Mouse (Mus musculus): ENCODE measurements around the gene Mrpl28. TPM values are rescaled to one million over a fixed set of nuclear protein-coding genes. Genes with fewer than 3 reads are reported as not detected.

Mrpl28 gene
- polyA plus RNA-seq, 1 experiment from 2014 or later = 177 TPM

GRCm38 (mm10) chr17:26122431-26123140, 714 bp upstream of the Mrpl28 start:
- 0 out of 2 replicates have a peak overlapping the region, but pooled peaks have one; percentile 77 for H3K4me3 ChIP-seq (ENCODE audit: low read depth, low read length)
- no peaks in the 10 kb centered on the region; the same call in 1 of the 2 replicates for H3K27me3 ChIP-seq (replicated peaks; ENCODE audit: control insufficient read depth, insufficient read depth, low read length)
- H3K27ac ChIP-seq (replicated peaks; ENCODE audit: low read depth, low read length) = no peak overlapping the region
- WGBS = 45% methylated on average over 5 of the region's 5 CpGs
- H3K9ac ChIP-seq (ENCODE audit: low read depth, low read length) = no peak overlapping the region
- no peak overlapping the region for H3K4me2 ChIP-seq (ENCODE audit: low read depth, low read length)
- no peak for DNase-seq (ENCODE audit: low spot score)
- H3K4me1 ChIP-seq (ENCODE audit: control insufficient read depth, insufficient read depth, low read length) = peaks cover 8% of the 10 kb centered on the region
- H3K36me3 ChIP-seq (ENCODE audit: control insufficient read depth, insufficient read depth, low read length) = peaks cover 21% of the 10 kb centered on the region
- no peak for ATAC-seq (ENCODE audit: low read depth)
- H3K9me3 ChIP-seq (ENCODE audit: control insufficient read depth, low read length) = no peaks in the 10 kb centered on the region

GRCm38 (mm10) chr17:26124560-26124959, 1.3 kb downstream of the Mrpl28 start:
- Histone ChIP-seq H3K4me3 (ENCODE audit: low read depth, low read length) (peak overlapping the region; percentile 77), H3K36me3 (ENCODE audit: control insufficient read depth, insufficient read depth, low read length) (peaks cover 41% of the 10 kb centered on the region), H3K9me3 (ENCODE audit: control insufficient read depth, low read length) (no peaks in the 10 kb centered on the region), H3K27me3 (replicated peaks; ENCODE audit: control insufficient read depth, insufficient read depth, low read length) (no peaks in the 10 kb centered on the region), H3K4me1 (ENCODE audit: control insufficient read depth, insufficient read depth, low read length) (peaks cover 8% of the 10 kb centered on the region), H3K4me2 (ENCODE audit: low read depth, low read length) (peak overlapping the region; percentile 92), H3K9ac (ENCODE audit: low read depth, low read length) (peak overlapping the region; percentile 72), H3K27ac (replicated peaks; ENCODE audit: low read depth, low read length) (no peak overlapping the region)
- DNase-seq (ENCODE audit: low spot score) = no peak
- 82% methylated on average over 7 of the region's 7 CpGs for WGBS
- ATAC-seq (ENCODE audit: low read depth) = no peak

DNA sequence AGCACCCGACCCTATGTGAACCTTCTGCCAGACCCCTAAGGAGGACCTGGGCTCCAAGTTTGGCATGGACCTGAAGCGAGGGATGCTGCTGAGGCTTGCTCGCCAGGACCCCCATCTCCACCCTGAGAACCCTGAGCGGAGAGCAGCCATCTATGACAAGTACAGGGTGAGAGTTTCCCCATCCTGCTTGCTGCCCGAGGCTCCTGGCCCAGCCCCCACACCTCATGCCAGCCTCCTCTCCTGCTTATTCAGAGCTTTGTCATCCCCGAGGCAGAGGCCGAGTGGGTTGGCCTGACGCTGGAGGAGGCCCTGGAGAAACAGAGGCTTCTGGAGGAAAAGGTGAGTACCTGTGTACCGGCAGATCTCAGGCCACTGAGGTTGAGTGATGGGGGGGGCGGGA, 1.9 kb downstream of the Mrpl28 start:
- no peak overlapping the region for H3K4me2 ChIP-seq (ENCODE audit: low read depth, low read length)
- H3K9ac ChIP-seq (ENCODE audit: low read depth, low read length) = no peak overlapping the region

DNA sequence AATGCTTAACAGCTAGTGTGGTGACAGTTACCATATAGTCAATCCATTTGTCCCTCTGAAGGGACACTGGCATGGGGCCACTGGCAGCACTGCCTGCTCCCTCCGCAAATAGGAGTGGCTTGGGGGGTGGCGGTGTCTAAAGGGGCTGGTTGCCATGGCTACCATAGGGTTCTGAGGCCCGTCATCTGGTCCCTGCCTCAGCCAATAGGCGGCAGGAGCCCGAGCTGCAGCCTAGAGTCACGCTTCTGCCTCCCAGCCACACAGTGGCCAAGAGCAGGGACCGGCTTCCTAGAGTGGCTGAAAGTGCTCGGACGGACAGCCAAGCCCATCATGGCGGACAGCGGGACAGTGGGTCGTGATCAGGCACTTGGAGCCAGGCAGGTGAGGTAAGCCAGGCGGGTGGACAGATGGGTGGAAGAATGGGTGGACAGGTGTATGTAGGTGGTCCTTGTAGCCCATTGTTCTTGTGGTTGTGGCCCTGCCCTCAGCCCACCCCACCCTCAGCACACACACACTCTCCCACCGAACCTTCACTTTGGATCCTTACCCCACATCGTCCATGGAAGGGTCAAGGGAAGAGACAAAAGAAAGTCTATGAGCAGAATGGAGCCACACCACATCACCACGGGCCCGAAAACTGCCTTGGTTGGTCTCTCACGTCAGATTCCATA, 7.9 kb downstream of the Mrpl28 start:
- ATAC-seq (ENCODE audit: low read depth) = no peak
- H3K36me3 ChIP-seq (ENCODE audit: control insufficient read depth, insufficient read depth, low read length) = peaks cover 57% of the 10 kb centered on the region

More for the DNA sequence above, 1.9 kb downstream of the Mrpl28 start:
- ATAC-seq (ENCODE audit: low read depth) (no peak), DNase-seq (ENCODE audit: low spot score) (no peak)
- peaks cover 47% of the 10 kb centered on the region for H3K36me3 ChIP-seq (ENCODE audit: control insufficient read depth, insufficient read depth, low read length)
- no peak overlapping the region for H3K27ac ChIP-seq (replicated peaks; ENCODE audit: low read depth, low read length)
- no peaks in the 10 kb centered on the region for H3K9me3 ChIP-seq (ENCODE audit: control insufficient read depth, low read length)
- H3K4me1 ChIP-seq (ENCODE audit: control insufficient read depth, insufficient read depth, low read length) = peaks cover 8% of the 10 kb centered on the region
- no peaks in the 10 kb centered on the region for H3K27me3 ChIP-seq (replicated peaks; ENCODE audit: control insufficient read depth, insufficient read depth, low read length)
- H3K4me3 ChIP-seq (ENCODE audit: low read depth, low read length) = no peak overlapping the region
- 90% methylated on average over 9 of the region's 10 CpGs for WGBS

DNA sequence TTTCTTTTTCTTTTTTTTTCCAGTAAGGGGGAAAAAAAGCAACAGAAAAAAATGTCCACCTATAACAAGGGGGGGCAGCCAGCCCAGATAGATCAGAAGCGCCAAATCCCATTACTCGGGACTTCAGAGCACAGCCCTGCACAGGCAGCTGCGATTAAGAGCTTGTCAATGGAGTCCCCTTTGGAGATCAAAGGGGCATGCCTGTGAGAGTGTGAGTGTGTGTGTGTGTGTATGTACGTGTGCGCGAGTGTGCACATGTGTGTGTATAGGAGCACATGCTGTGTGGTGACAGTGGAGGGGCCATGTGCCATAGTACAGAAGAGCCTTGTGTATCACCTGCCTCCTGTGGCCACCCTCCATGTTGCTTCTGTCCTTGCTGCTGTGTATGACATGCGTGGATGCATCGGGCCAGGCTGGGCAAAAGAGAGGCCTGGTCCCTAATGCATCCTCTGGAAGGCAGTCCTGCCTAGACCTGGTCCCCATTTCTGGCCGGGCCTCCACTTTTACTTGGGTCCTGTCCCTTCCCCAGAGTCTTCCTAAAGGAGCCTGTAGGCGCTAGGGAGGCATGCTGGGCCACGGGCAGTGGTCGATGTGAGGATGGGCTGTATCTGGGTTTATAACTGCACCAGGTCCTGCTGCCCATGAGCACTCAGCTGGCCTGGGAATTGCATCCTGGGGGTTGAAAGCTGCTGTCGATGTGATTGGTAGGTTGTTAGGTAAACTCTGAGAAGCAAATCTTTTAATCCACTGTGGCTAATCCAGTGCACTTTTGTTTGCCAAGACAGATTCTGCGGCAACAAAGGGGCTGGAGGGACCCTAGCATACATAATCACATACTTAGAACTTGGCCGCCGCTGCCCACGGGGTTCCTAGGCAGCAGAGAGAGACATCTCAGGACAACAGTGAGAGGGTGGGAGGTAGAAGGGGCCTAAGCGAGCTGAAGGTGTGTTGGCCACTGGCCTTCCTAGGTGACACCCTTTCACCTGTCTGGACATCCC, 8.9 kb downstream of the Mrpl28 start:
- Histone ChIP-seq H3K9ac (ENCODE audit: low read depth, low read length) (no peak overlapping the region), H3K4me2 (ENCODE audit: low read depth, low read length) (no peak overlapping the region), H3K9me3 (ENCODE audit: control insufficient read depth, low read length) (no peaks in the 10 kb centered on the region), H3K4me3 (ENCODE audit: low read depth, low read length) (no peak overlapping the region), H3K4me1 (ENCODE audit: control insufficient read depth, insufficient read depth, low read length) (no peaks in the 10 kb centered on the region), H3K36me3 (ENCODE audit: control insufficient read depth, insufficient read depth, low read length) (peaks cover 50% of the 10 kb centered on the region), H3K27me3 (replicated peaks; ENCODE audit: control insufficient read depth, insufficient read depth, low read length) (no peaks in the 10 kb centered on the region), H3K27ac (replicated peaks; ENCODE audit: low read depth, low read length) (no peak overlapping the region)
- DNase-seq (ENCODE audit: low spot score) (no peak), ATAC-seq (ENCODE audit: low read depth) (no peak)
- WGBS = 89% methylated on average over 18 of the region's 18 CpGs

More for the DNA sequence above, 7.9 kb downstream of the Mrpl28 start:
- Histone ChIP-seq H3K27me3 (replicated peaks; ENCODE audit: control insufficient read depth, insufficient read depth, low read length) (no peaks in the 10 kb centered on the region), H3K27ac (replicated peaks; ENCODE audit: low read depth, low read length) (no peak overlapping the region), H3K4me2 (ENCODE audit: low read depth, low read length) (no peak overlapping the region), H3K9me3 (ENCODE audit: control insufficient read depth, low read length) (no peaks in the 10 kb centered on the region), H3K4me3 (ENCODE audit: low read depth, low read length) (no peak overlapping the region), H3K4me1 (ENCODE audit: control insufficient read depth, insufficient read depth, low read length) (no peaks in the 10 kb centered on the region), H3K9ac (ENCODE audit: low read depth, low read length) (no peak overlapping the region)
- DNase-seq (ENCODE audit: low spot score) = no peak
- 86% methylated on average over 17 of the region's 18 CpGs for WGBS

GRCm38 (mm10) chr17:26137106-26137750, 13.9 kb downstream of the Mrpl28 start:
- no peak for ATAC-seq (ENCODE audit: low read depth)
- 88% methylated on average over 11 of the region's 11 CpGs for WGBS
- Histone ChIP-seq H3K4me3 (ENCODE audit: low read depth, low read length) (no peak overlapping the region), H3K27ac (replicated peaks; ENCODE audit: low read depth, low read length) (no peak overlapping the region), H3K4me2 (ENCODE audit: low read depth, low read length) (no peak overlapping the region), H3K9me3 (ENCODE audit: control insufficient read depth, low read length) (no peaks in the 10 kb centered on the region), H3K27me3 (replicated peaks; ENCODE audit: control insufficient read depth, insufficient read depth, low read length) (no peaks in the 10 kb centered on the region), H3K4me1 (ENCODE audit: control insufficient read depth, insufficient read depth, low read length) (peaks cover 11% of the 10 kb centered on the region), H3K9ac (ENCODE audit: low read depth, low read length) (no peak overlapping the region), H3K36me3 (ENCODE audit: control insufficient read depth, insufficient read depth, low read length) (peaks cover 1% of the 10 kb centered on the region; the same call in 1 of the 2 replicates)
- DNase-seq (ENCODE audit: low spot score) = no peak

GRCm38 (mm10) chr17:26137751-26138130, 14.4 kb downstream of the Mrpl28 start:
- Histone ChIP-seq H3K36me3 (ENCODE audit: control insufficient read depth, insufficient read depth, low read length) (peaks cover 3% of the 10 kb centered on the region; the same call in 1 of the 2 replicates), H3K9me3 (ENCODE audit: control insufficient read depth, low read length) (no peaks in the 10 kb centered on the region), H3K4me2 (ENCODE audit: low read depth, low read length) (peak overlapping the region; percentile 84), H3K27me3 (replicated peaks; ENCODE audit: control insufficient read depth, insufficient read depth, low read length) (no peaks in the 10 kb centered on the region), H3K27ac (replicated peaks; ENCODE audit: low read depth, low read length) (peak overlapping the region; percentile 75), H3K9ac (ENCODE audit: low read depth, low read length) (peak overlapping the region; percentile 94), H3K4me3 (ENCODE audit: low read depth, low read length) (peak overlapping the region; percentile 84), H3K4me1 (ENCODE audit: control insufficient read depth, insufficient read depth, low read length) (peaks cover 11% of the 10 kb centered on the region)
- DNase-seq (ENCODE audit: low spot score) (no peak), ATAC-seq (ENCODE audit: low read depth) (no peak)
- WGBS = 71% methylated on average over 2 of the region's 2 CpGs

Data from embryonic facial prominence, embryonic 14.5 days (tissue).